Mouse (Mus musculus): ENCODE results near the gene Taok3. TPM values are rescaled to one million over a fixed set of nuclear protein-coding genes. Genes with fewer than 3 reads are reported as not detected.

The Taok3 gene
- total and polyA plus RNA-seq, 3 experiments: 3.1 to 7.8 (median 6.2) TPM

DNA sequence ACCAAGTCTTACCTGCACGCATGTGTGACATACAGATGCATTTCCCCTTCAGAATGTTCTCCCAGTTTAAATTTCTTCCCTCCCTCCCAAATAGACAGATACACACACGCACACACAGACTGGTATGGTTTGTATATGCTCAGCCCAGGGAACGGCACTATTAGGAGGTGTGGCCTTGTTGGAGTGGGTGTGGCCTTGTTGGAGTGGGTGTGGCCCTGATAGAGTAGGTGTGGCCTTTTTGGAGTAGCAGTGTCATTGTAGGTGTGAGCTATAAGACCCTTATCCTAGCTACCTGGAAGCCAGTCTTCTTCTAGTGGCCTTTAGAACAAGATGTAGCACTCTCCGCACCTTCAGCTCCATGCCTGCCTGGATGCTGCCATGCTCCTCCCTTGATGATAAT is 3.9 kb downstream of the Taok3 start:
- Histone ChIP-seq H3K27ac (no peak overlapping the region), H3K36me3 (ENCODE audit: control insufficient read depth, insufficient read depth, low read length) (no peaks in the 10 kb centered on the region), H3K9ac (ENCODE audit: low read depth, low read length) (no peak overlapping the region), H3K79me2 (replicated peaks; ENCODE audit: control insufficient read depth, insufficient read depth, low read length) (no peaks in the 10 kb centered on the region; the same call in 1 of the 2 replicates), H3K4me3 (no peak overlapping the region), H3K27me3 (ENCODE audit: control insufficient read depth, insufficient read depth, low read length) (no peaks in the 10 kb centered on the region), H3K4me1 (ENCODE audit: control insufficient read depth, insufficient read depth, low read length) (no peaks in the 10 kb centered on the region)
- intact Hi-C loops (cut with DNase I): loop anchor here (5.0 kb wide), 1 partner anchor 33 kb away; no protein-coding TSS in a partner anchor
- no peak for TF ChIP-seq EP300 (IDR thresholded peaks at IDR 0.05; ENCODE audit: insufficient read depth, low read depth, low read length)
- no peak for TF ChIP-seq CTCF (IDR thresholded peaks at IDR 0.05)
- TF ChIP-seq POLR2A (IDR thresholded peaks at IDR 0.05; ENCODE audit: insufficient read depth, low read depth, low read length): no peak
- 92% methylated on average over 4 of the region's 4 CpGs for WGBS
- no peak for DNase-seq

DNA sequence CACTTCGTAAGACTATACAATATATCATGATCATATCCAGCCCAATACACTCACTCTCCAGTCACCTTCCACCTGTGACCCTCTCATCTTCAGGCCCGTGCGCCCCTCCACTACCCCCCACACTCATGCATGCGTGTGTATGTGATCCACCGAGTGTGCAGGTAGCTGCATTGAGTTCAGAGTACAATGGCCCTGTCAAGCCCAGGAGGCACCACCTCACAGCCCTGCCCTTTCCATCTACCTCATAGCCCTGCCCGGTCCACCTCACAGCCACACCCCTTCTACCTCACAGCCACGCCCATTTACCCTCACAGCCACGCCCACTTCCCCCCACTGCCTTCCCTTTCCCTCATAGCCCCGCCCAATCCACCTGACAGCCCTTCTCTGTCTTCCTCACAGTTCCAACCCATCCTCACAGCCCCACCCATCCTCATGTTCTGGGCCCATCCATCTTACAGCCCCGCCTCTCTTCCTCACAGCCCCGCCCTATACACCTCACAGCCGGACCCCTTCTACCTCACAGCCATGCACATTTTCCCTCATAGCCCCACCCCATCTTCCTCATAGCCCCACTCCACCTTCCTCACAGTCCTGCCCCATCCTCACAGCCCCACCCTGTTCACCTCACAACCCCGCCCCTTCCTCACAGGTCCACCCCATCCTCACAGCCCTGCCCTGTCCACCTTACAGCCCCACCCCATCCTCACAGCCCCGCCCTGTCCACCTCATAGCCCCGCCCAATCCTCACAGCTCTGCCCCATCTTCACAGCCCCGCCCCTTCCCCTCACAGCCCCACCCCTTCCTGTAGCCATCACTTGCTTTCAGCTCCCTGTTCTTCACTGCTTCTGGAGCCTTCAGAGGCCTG is 5.8 kb downstream of the Taok3 start:
- 83% methylated on average over 16 of the region's 16 CpGs for WGBS
- no peaks in the 10 kb centered on the region for H3K27me3 ChIP-seq (ENCODE audit: control insufficient read depth, insufficient read depth, low read length)
- H3K36me3 ChIP-seq (ENCODE audit: control insufficient read depth, insufficient read depth, low read length): no peaks in the 10 kb centered on the region
- H3K79me2 ChIP-seq (replicated peaks; ENCODE audit: control insufficient read depth, insufficient read depth, low read length): no peaks in the 10 kb centered on the region; the same call in none of the 2 replicates
- intact Hi-C loops (cut with DNase I): no loop called here
- H3K4me1 ChIP-seq (ENCODE audit: control insufficient read depth, insufficient read depth, low read length): no peaks in the 10 kb centered on the region; the same call in 1 of the 2 replicates
- H3K9ac ChIP-seq (ENCODE audit: low read depth, low read length): no peak overlapping the region
- DNase-seq: no peak
- H3K27ac ChIP-seq: no peak overlapping the region
- TF ChIP-seq CTCF (IDR thresholded peaks at IDR 0.05) (no peak), EP300 (IDR thresholded peaks at IDR 0.05; ENCODE audit: insufficient read depth, low read depth, low read length) (no peak), POLR2A (IDR thresholded peaks at IDR 0.05; ENCODE audit: insufficient read depth, low read depth, low read length) (no peak)
- no peak overlapping the region for H3K4me3 ChIP-seq

DNA sequence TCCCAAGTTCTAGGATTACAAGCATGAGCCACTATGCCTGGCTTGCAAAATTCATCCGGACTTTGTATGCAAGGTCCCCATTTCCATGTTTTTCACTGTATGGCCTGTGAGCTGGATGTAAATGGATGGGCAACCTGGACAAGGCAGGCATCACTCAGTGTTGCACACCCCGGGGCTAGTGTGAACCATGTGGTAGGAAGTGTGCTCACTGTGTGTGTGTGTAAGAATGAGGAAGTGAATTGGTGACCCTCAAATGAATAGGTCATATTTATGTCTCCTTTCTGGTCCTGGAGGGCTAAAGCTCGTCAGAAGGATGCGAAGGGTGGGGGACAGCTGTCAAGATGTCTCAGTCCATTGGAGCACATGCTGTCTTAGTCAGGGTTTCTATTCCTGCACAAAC is 7.1 kb downstream of the Taok3 start:
- H3K27ac ChIP-seq: no peak overlapping the region
- H3K4me1 ChIP-seq (ENCODE audit: control insufficient read depth, insufficient read depth, low read length): no peaks in the 10 kb centered on the region; the same call in 1 of the 2 replicates
- no peaks in the 10 kb centered on the region for H3K27me3 ChIP-seq (ENCODE audit: control insufficient read depth, insufficient read depth, low read length)
- H3K79me2 ChIP-seq (replicated peaks; ENCODE audit: control insufficient read depth, insufficient read depth, low read length): no peaks in the 10 kb centered on the region; the same call in none of the 2 replicates
- H3K4me3 ChIP-seq: no peak overlapping the region
- intact Hi-C loops (cut with DNase I): no loop called here
- TF ChIP-seq CTCF (IDR thresholded peaks at IDR 0.05) (no peak), POLR2A (IDR thresholded peaks at IDR 0.05; ENCODE audit: insufficient read depth, low read depth, low read length) (no peak)
- WGBS: 77% methylated on average over 4 of the region's 4 CpGs
- DNase-seq: no peak
- no peak overlapping the region for H3K9ac ChIP-seq (ENCODE audit: low read depth, low read length)
- no peaks in the 10 kb centered on the region for H3K36me3 ChIP-seq (ENCODE audit: control insufficient read depth, insufficient read depth, low read length)

DNA sequence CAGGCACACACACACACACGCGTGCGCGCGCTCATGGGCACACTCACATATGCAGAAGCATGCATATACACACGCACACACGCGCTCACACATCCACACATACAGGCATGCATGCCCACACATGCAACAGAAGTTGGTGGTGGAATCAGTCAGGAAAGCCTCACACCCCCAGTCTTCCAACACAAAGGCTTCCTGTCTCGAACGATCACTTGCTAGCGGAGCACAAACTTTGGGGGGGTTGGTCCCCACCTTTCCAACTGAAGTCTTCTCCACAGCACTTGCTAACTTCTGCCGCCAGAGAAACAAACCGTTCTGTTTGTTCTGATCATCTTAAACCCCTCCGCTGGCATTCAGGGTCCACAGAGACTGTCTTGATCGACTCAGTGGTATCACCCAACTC is 10.8 kb downstream of the Taok3 start:
- no peak for TF ChIP-seq CTCF (IDR thresholded peaks at IDR 0.05)
- no peak for TF ChIP-seq POLR2A (IDR thresholded peaks at IDR 0.05; ENCODE audit: insufficient read depth, low read depth, low read length)
- TF ChIP-seq EP300 (IDR thresholded peaks at IDR 0.05; ENCODE audit: insufficient read depth, low read depth, low read length): no peak
- Histone ChIP-seq H3K36me3 (ENCODE audit: control insufficient read depth, insufficient read depth, low read length) (no peaks in the 10 kb centered on the region), H3K9ac (ENCODE audit: low read depth, low read length) (no peak overlapping the region), H3K27ac (no peak overlapping the region), H3K4me1 (ENCODE audit: control insufficient read depth, insufficient read depth, low read length) (peaks cover 6% of the 10 kb centered on the region), H3K4me3 (no peak overlapping the region), H3K27me3 (ENCODE audit: control insufficient read depth, insufficient read depth, low read length) (no peaks in the 10 kb centered on the region), H3K79me2 (replicated peaks; ENCODE audit: control insufficient read depth, insufficient read depth, low read length) (no peaks in the 10 kb centered on the region; the same call in 1 of the 2 replicates)
- 82% methylated on average over 15 of the region's 15 CpGs for WGBS
- no peak for DNase-seq
- intact Hi-C loops (cut with DNase I): no loop called here

DNA sequence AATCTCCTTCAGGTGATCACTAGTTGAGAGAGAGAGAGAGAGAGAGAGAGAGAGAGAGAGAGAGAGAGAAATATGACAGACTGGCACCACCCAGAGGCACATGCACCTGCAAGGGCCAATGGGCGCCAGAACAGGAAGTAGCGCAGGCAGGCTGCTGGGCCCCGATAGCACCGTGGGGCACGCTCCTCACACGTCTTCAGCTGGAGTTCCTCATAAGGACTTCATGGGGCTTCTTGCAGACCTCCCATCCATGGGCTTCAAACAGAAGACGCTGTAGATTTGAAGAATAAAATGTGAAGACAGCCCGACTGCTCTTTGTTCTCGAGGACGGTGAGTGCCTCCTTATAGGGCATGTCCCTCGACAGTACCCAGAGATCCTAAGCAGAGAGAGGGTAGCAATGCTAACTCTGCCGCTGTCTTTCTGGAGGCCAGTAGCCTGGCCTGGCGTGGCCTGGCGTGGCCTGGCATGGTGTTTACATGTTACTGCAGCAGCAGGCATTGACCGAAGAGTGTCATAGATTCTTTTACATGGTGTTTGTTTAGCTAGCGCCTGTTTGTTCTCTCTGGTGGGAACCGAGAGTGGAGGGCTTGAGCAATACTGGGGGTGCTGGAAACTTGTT is 13.6 kb downstream of the Taok3 start:
- DNase-seq: peak in 1 of 2 experiments; percentile 69
- Histone ChIP-seq H3K27me3 (ENCODE audit: control insufficient read depth, insufficient read depth, low read length) (no peaks in the 10 kb centered on the region), H3K9ac (ENCODE audit: low read depth, low read length) (no peak overlapping the region), H3K79me2 (replicated peaks; ENCODE audit: control insufficient read depth, insufficient read depth, low read length) (no peaks in the 10 kb centered on the region; the same call in 1 of the 2 replicates), H3K36me3 (ENCODE audit: control insufficient read depth, insufficient read depth, low read length) (no peaks in the 10 kb centered on the region), H3K4me3 (no peak overlapping the region), H3K27ac (peak overlapping the region; percentile 36; the same call in 1 of the 2 replicates), H3K4me1 (ENCODE audit: control insufficient read depth, insufficient read depth, low read length) (peaks cover 13% of the 10 kb centered on the region)
- intact Hi-C loops (cut with DNase I): no loop called here
- TF ChIP-seq EP300 (IDR thresholded peaks at IDR 0.05; ENCODE audit: insufficient read depth, low read depth, low read length) (no peak), CTCF (IDR thresholded peaks at IDR 0.05) (no peak), POLR2A (IDR thresholded peaks at IDR 0.05; ENCODE audit: insufficient read depth, low read depth, low read length) (no peak)
- 76% methylated on average over 17 of the region's 17 CpGs for WGBS
